Mouse (Mus musculus) bone marrow macrophage, adult 2 months (primary cell): ENCODE measurements at regions not wholly inside any gene's neighbourhood (a gene's known extent, or its start where the extent isn't known, plus 50 kb on each side); places are given as distances from the start of the nearest gene placed in this dataset.

Source experiments
- H3K27ac ChIP-seq: 2 replicates; pipeline ENCODE4 v1.5.1; 2012; ENCODE audit warnings: low read depth, low read length; ENCODE audit not compliant: insufficient read depth
- H3K4me1 ChIP-seq: 2 replicates; pipeline ENCODE4 v1.6.1; 2012; ENCODE audit warnings: low read length; ENCODE audit not compliant: control insufficient read depth, insufficient read depth
- H3K4me3 ChIP-seq: 2 replicates; pipeline ENCODE4 v1.5.1; 2012; ENCODE audit warnings: mild to moderate bottlenecking, low read length, moderate library complexity; ENCODE audit not compliant: insufficient read depth
- CTCF ChIP-seq: IDR thresholded peaks from 2 replicates; pipeline ENCODE4 v1.5.1; 2012; ENCODE audit warnings: low read depth, mild to moderate bottlenecking, low read length, moderate library complexity
- POLR2A ChIP-seq: IDR thresholded peaks from 2 replicates; pipeline ENCODE4 v1.6.1; 2012; ENCODE audit warnings: mild to moderate bottlenecking, low read depth, low read length, borderline replicate concordance

- H3K4me3 ChIP-seq: no peak overlapping the region
- H3K4me1 ChIP-seq: peaks cover 6% of the 10 kb centered on the region
- TF ChIP-seq CTCF (no peak), POLR2A (no peak)
- no peak overlapping the region for H3K27ac ChIP-seq
Measured at GRCm38 (mm10) chr13:90310482-90310881, 221.1 kb upstream of the Xrcc4 start.

GRCm38 (mm10) chr13:90300481-90300880 lies 211.1 kb upstream of the Xrcc4 start:
- TF ChIP-seq CTCF (no peak), POLR2A (no peak)
- no peak overlapping the region for H3K27ac ChIP-seq
- H3K4me1 ChIP-seq: no peaks in the 10 kb centered on the region
- H3K4me3 ChIP-seq: no peak overlapping the region

- Histone ChIP-seq H3K27ac (no peak overlapping the region), H3K4me1 (no peaks in the 10 kb centered on the region), H3K4me3 (no peak overlapping the region)
- TF ChIP-seq CTCF (no peak), POLR2A (no peak)
Measured at GRCm38 (mm10) chr13:90294648-90295007, 205.2 kb upstream of the Xrcc4 start.

GRCm38 (mm10) chr13:90293697-90294647 lies 204.6 kb upstream of the Xrcc4 start:
- Histone ChIP-seq H3K4me3 (no peak overlapping the region), H3K4me1 (no peaks in the 10 kb centered on the region), H3K27ac (no peak overlapping the region)
- TF ChIP-seq POLR2A: no peak
- TF ChIP-seq CTCF: no peak

GRCm38 (mm10) chr13:90292905-90293304 lies 203.5 kb upstream of the Xrcc4 start:
- H3K4me1 ChIP-seq: no peaks in the 10 kb centered on the region
- no peak overlapping the region for H3K27ac ChIP-seq
- TF ChIP-seq POLR2A (no peak), CTCF (no peak)
- H3K4me3 ChIP-seq: no peak overlapping the region

GRCm38 (mm10) chr13:90292124-90292523 lies 202.7 kb upstream of the Xrcc4 start:
- no peak overlapping the region for H3K27ac ChIP-seq
- no peak for TF ChIP-seq POLR2A
- no peak for TF ChIP-seq CTCF
- H3K4me3 ChIP-seq: no peak overlapping the region
- no peaks in the 10 kb centered on the region for H3K4me1 ChIP-seq

- TF ChIP-seq POLR2A (no peak), CTCF (no peak)
- no peak overlapping the region for H3K27ac ChIP-seq
- H3K4me3 ChIP-seq: no peak overlapping the region
- peaks cover 3% of the 10 kb centered on the region; the same call in 1 of the 2 replicates for H3K4me1 ChIP-seq
Measured at GRCm38 (mm10) chr13:90280976-90281375, 191.6 kb upstream of the Xrcc4 start.

- TF ChIP-seq POLR2A: no peak
- TF ChIP-seq CTCF: no peak
- Histone ChIP-seq H3K27ac (no peak overlapping the region), H3K4me1 (peaks cover 3% of the 10 kb centered on the region; the same call in 1 of the 2 replicates), H3K4me3 (no peak overlapping the region)
Measured at GRCm38 (mm10) chr13:90279786-90280382, 190.5 kb upstream of the Xrcc4 start.

GRCm38 (mm10) chr13:90279355-90279754 lies 189.9 kb upstream of the Xrcc4 start:
- no peak overlapping the region for H3K27ac ChIP-seq
- TF ChIP-seq CTCF (no peak), POLR2A (no peak)
- no peak overlapping the region for H3K4me3 ChIP-seq
- H3K4me1 ChIP-seq: peaks cover 3% of the 10 kb centered on the region; the same call in 1 of the 2 replicates

- no peak overlapping the region for H3K27ac ChIP-seq
- no peaks in the 10 kb centered on the region for H3K4me1 ChIP-seq
- H3K4me3 ChIP-seq: no peak overlapping the region
- TF ChIP-seq CTCF (no peak), POLR2A (no peak)
Measured at GRCm38 (mm10) chr13:90259071-90259742, 169.8 kb upstream of the Xrcc4 start.
